ENCODE assay signal across 7 mouse cellular contexts in genomic region chr9:114731871-114732682, GRCm38 (mm10). TPM values are rescaled to one million over a fixed set of nuclear protein-coding genes. Genes with fewer than 3 reads are reported as not detected.
DNase-seq lines count a peak whose midpoint lies in the region; ATAC-seq lines count a peak whose summit lies in the region.

No protein-coding gene starts in this region.

- 61% methylated on average over 12 of the region's 12 CpGs for WGBS in embryonic facial prominence, embryonic 13.5 days
- 65% methylated on average over 12 of the region's 12 CpGs for WGBS in limb, embryonic 12.5 days

- peak overlapping the region; percentile 87 for H3K4me3 ChIP-seq in embryonic facial prominence, embryonic 13.5 days
- peak overlapping the region; percentile 86 for H3K4me3 ChIP-seq in limb, embryonic 12.5 days (replicated peaks)

- H3K9me3 ChIP-seq in embryonic facial prominence, embryonic 13.5 days, result no peaks in the 10 kb centered on the region
- H3K9me3 ChIP-seq in limb, embryonic 12.5 days, result no peaks in the 10 kb centered on the region

- DNase-seq in spleen, postnatal 10 days (ENCODE audit: low spot score in 2 of 2), result peak; percentile 39 to 58
- no peak for DNase-seq in spleen, adult 18-20 months
- peak; percentile 47 for DNase-seq in naive thymus-derived CD4-positive, alpha-beta T cell, adult 2 months (ENCODE audit: low read depth)
- DNase-seq in layer of hippocampus, postnatal 25 days (ENCODE audit: extremely low spot score in 1 of 2, low spot score in 1 of 2), result no peak
- no peak for DNase-seq in kidney, postnatal 4 days

- H3K27ac ChIP-seq in embryonic facial prominence, embryonic 13.5 days, result peak overlapping the region; percentile 93
- H3K27ac ChIP-seq in limb, embryonic 12.5 days, result no peak overlapping the region

- H3K4me1 ChIP-seq in embryonic facial prominence, embryonic 13.5 days, result peaks cover 27% of the 10 kb centered on the region
- peaks cover 13% of the 10 kb centered on the region for H3K4me1 ChIP-seq in limb, embryonic 12.5 days (replicated peaks)

- peak overlapping the region; percentile 95 for H3K9ac ChIP-seq in embryonic facial prominence, embryonic 13.5 days
- H3K9ac ChIP-seq in limb, embryonic 12.5 days (replicated peaks), result peak overlapping the region; percentile 83

- H3K27me3 ChIP-seq in embryonic facial prominence, embryonic 13.5 days, result no peaks in the 10 kb centered on the region
- H3K27me3 ChIP-seq in limb, embryonic 12.5 days, result no peaks in the 10 kb centered on the region

- H3K4me2 ChIP-seq in embryonic facial prominence, embryonic 13.5 days, result peak overlapping the region; percentile 69
- H3K4me2 ChIP-seq in limb, embryonic 12.5 days, result peak overlapping the region; percentile 74

- H3K36me3 ChIP-seq in embryonic facial prominence, embryonic 13.5 days, result no peaks in the 10 kb centered on the region
- 0 out of 2 replicates have a peak, but pooled peaks cover under 1% of the 10 kb centered on the region for H3K36me3 ChIP-seq in limb, embryonic 12.5 days

- ATAC-seq in embryonic facial prominence, embryonic 13.5 days (ENCODE audit: insufficient number of reproducible peaks, insufficient read depth, low FRiP score, low TSS enrichment, low read depth), result no peak
- ATAC-seq in limb, embryonic 12.5 days (ENCODE audit: insufficient number of reproducible peaks, insufficient read depth, low FRiP score, low TSS enrichment, low read depth), result no peak

RNA-seq across cellular contexts. Expression of gene Cmtm6, which starts 1.2 kb away (rescaled TPM):
- 32.6 and 38.3 TPM in 2 replicates for polyA plus RNA-seq in embryonic facial prominence, embryonic 13.5 days (2015; fragmentation: Nextera tagmentation; extraction: Ambion mirVana)
- polyA plus RNA-seq in limb, embryonic 12.5 days (2016; fragmentation: Nextera tagmentation; extraction: Ambion mirVana), result 24.9 and 26.1 TPM in 2 replicates
- total RNA-seq in layer of hippocampus, postnatal 25 days (2021), result 10 to 100 TPM; 21.4 to 21.8 TPM

RNA-seq across cellular contexts. Expression of gene Dync1li1, which starts 43.5 kb away (rescaled TPM):
- polyA plus RNA-seq in embryonic facial prominence, embryonic 13.5 days (2015; fragmentation: Nextera tagmentation; extraction: Ambion mirVana), result 68.3 and 68.5 TPM in 2 replicates
- 69.0 and 77.4 TPM in 2 replicates for polyA plus RNA-seq in limb, embryonic 12.5 days (2016; fragmentation: Nextera tagmentation; extraction: Ambion mirVana)
- 100 to 1,000 TPM in 1 of 2 experiments, 10 to 100 TPM in 1; 92.8 to 101 TPM for total RNA-seq in layer of hippocampus, postnatal 25 days (2021)

RNA-seq across cellular contexts. Expression of gene Cmtm7, which starts 49.6 kb away (rescaled TPM):
- 104 and 114 TPM in 2 replicates for polyA plus RNA-seq in embryonic facial prominence, embryonic 13.5 days (2015; fragmentation: Nextera tagmentation; extraction: Ambion mirVana)
- polyA plus RNA-seq in limb, embryonic 12.5 days (2016; fragmentation: Nextera tagmentation; extraction: Ambion mirVana), result 78.6 and 80.9 TPM in 2 replicates
- 1 to 10 TPM; 4.9 to 5.1 TPM for total RNA-seq in layer of hippocampus, postnatal 25 days (2021)

Comparison
In these comparisons a context has a peak if more than half of its experiments do, and no peak if none do; other contexts are left out.
1. DNase-seq: peak in spleen, postnatal 10 days (2 of 2) and naive thymus-derived CD4-positive, alpha-beta T cell, adult 2 months (single experiment); none in spleen, adult 18-20 months (0 of 2), layer of hippocampus, postnatal 25 days (0 of 2) and kidney, postnatal 4 days (0 of 2).